Mouse (Mus musculus): ENCODE results near the gene Kdelc2. TPM values are rescaled to one million over a fixed set of nuclear protein-coding genes. Genes with fewer than 3 reads are reported as not detected.

Kdelc2 gene
- 3.8 TPM for polyA plus RNA-seq (2015; fragmentation: Illumina TruSeq; extraction: RNeasy Lipid Tissue Mini Kit (QIAGEN cat#74804); ENCODE audit: insufficient read depth, low read depth, low replicate concordance)

GRCm38 (mm10) chr9:53383951-53384866 lies at the start of gene Kdelc2:
Gene Kdelc2, plus strand, starts transcription at chr9:53384025.

GRCm38 (mm10) chr9:53402291-53402711 lies 18.5 kb downstream of the Kdelc2 start, which contains the start of gene 4930550C14Rik:
Gene 4930550C14Rik, plus strand, starts transcription at chr9:53402325.

Other genes starting within 250 kb of the Kdelc2 start
- 3.3 TPM for gene Ddx10, start 136.0 kb upstream of the Kdelc2 start, polyA plus RNA-seq (2015; fragmentation: Illumina TruSeq; extraction: RNeasy Lipid Tissue Mini Kit (QIAGEN cat#74804); ENCODE audit: insufficient read depth, low read depth, low replicate concordance)
- 0.74 TPM for gene Exph5, start 82.4 kb upstream of the Kdelc2 start, polyA plus RNA-seq (2015; fragmentation: Illumina TruSeq; extraction: RNeasy Lipid Tissue Mini Kit (QIAGEN cat#74804); ENCODE audit: insufficient read depth, low read depth, low replicate concordance)
- gene 4930550C14Rik, start 18.3 kb downstream of the Kdelc2 start, polyA plus RNA-seq (2015; fragmentation: Illumina TruSeq; extraction: RNeasy Lipid Tissue Mini Kit (QIAGEN cat#74804); ENCODE audit: insufficient read depth, low read depth, low replicate concordance): not detected
- 2.0 TPM for gene Atm, start 152.7 kb downstream of the Kdelc2 start, polyA plus RNA-seq (2015; fragmentation: Illumina TruSeq; extraction: RNeasy Lipid Tissue Mini Kit (QIAGEN cat#74804); ENCODE audit: insufficient read depth, low read depth, low replicate concordance)
- 1.4 TPM for gene Npat, start 153.0 kb downstream of the Kdelc2 start, polyA plus RNA-seq (2015; fragmentation: Illumina TruSeq; extraction: RNeasy Lipid Tissue Mini Kit (QIAGEN cat#74804); ENCODE audit: insufficient read depth, low read depth, low replicate concordance)
- 15.5 TPM for gene Acat1, start 226.4 kb downstream of the Kdelc2 start, polyA plus RNA-seq (2015; fragmentation: Illumina TruSeq; extraction: RNeasy Lipid Tissue Mini Kit (QIAGEN cat#74804); ENCODE audit: insufficient read depth, low read depth, low replicate concordance)

Measured in pancreas, adult 10 weeks (tissue).